In the genomic region with DNA sequence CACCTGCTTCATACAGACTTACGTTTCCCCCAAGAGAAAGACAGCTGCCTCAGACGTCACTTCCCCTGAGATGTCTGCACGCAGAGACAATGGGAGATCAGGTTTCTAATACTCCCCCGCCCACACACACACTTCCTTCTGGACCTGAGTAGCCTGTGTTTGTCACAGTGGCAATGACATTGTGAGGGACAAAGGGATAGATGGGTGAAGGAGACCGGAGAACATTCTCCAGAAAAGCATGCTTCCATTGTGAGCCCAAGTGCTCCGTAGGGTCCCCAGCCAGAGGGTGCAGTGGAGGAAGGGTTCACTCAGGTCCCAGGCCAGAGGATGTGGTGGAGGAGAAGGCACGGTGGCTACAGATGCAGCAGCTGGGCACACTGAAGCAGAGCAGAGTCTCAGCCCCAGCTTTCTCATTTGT, we compare ENCODE assay signal across 13 mouse cellular contexts. TPM values are rescaled to one million over a fixed set of nuclear protein-coding genes. Genes with fewer than 3 reads are reported as not detected.
DNase-seq lines count a peak whose midpoint lies in the region; ATAC-seq lines count a peak whose summit lies in the region.
"Had no signal": no experiment of that assay in that cellular context is flagged by ENCODE, and none has a peak within 500 bp of the region (broad histone marks: within the 10 kb centered on the region; RNA-seq: fewer than 3 reads in every experiment).

No protein-coding gene starts in this region.

- H3K27me3 ChIP-seq in forebrain, embryonic 11.5 days (ENCODE audit: control insufficient read depth, insufficient read depth, low read length) = no peaks in the 10 kb centered on the region
- H3K27me3 ChIP-seq: hindbrain, embryonic 15.5 days; Patski had no signal

- 49% methylated on average over 7 of the region's 7 CpGs for WGBS in forebrain, embryonic 11.5 days

- H3K9ac ChIP-seq in forebrain, embryonic 11.5 days (ENCODE audit: low read length) = no peak overlapping the region
- H3K9ac ChIP-seq: hindbrain, embryonic 15.5 days had no signal

- no peaks in the 10 kb centered on the region for H3K36me3 ChIP-seq in forebrain, embryonic 11.5 days (ENCODE audit: control insufficient read depth, insufficient read depth, low read length)
- H3K36me3 ChIP-seq: hindbrain, embryonic 15.5 days had no signal

- H3K27ac ChIP-seq in forebrain, embryonic 11.5 days (ENCODE audit: low read depth, low read length) = no peak overlapping the region
- H3K27ac ChIP-seq: hindbrain, embryonic 15.5 days had no signal

- H3K4me1 ChIP-seq in forebrain, embryonic 11.5 days (replicated peaks; ENCODE audit: control insufficient read depth, insufficient read depth, low read length) = no peaks in the 10 kb centered on the region
- H3K4me1 ChIP-seq: hindbrain, embryonic 15.5 days had no signal

- H3K4me2 ChIP-seq in forebrain, embryonic 11.5 days (ENCODE audit: low read depth, low read length, severe bottlenecking) = no peak overlapping the region
- H3K4me2 ChIP-seq: hindbrain, embryonic 15.5 days had no signal

- DNase-seq in embryo, embryonic 10.5 days (ENCODE audit: low spot score) = peak; percentile 34
- no peak for DNase-seq in embryo, embryonic 9.5 days (ENCODE audit: extremely low spot score)
- peak; percentile 21 to 44 for DNase-seq in spleen, adult 18-20 months
- DNase-seq in spleen, adult 12 weeks (ENCODE audit: low spot score) = no peak
- peak; percentile 27 for DNase-seq in induced T-regulatory cell, adult 2 months (ENCODE audit: low read depth)
- peak; percentile 64 to 76 for DNase-seq in thymus, postnatal 36 days
- no peak for DNase-seq in frontal cortex, postnatal 36 days (ENCODE audit: low spot score in 2 of 2)
- DNase-seq in forebrain, embryonic 11.5 days (ENCODE audit: low spot score) = no peak
- DNase-seq: cerebellum, postnatal 14 days; kidney, postnatal 4 days had no signal

- H3K9me3 ChIP-seq in forebrain, embryonic 11.5 days (ENCODE audit: control insufficient read depth, low read length) = no peaks in the 10 kb centered on the region
- H3K9me3 ChIP-seq: hindbrain, embryonic 15.5 days had no signal

- ATAC-seq in forebrain, embryonic 11.5 days (replicated peaks; ENCODE audit: low FRiP score) = no peak
- ATAC-seq: Patski had no signal

- H3K4me3 ChIP-seq in forebrain, embryonic 11.5 days (ENCODE audit: low read depth, low read length) = no peak overlapping the region
- H3K4me3 ChIP-seq: erythroblast, embryonic 14.5 days; hindbrain, embryonic 15.5 days had no signal

RNA-seq across cellular contexts. Expression of a gene that starts 12.5 kb away (rescaled TPM):
- polyA plus RNA-seq in forebrain, embryonic 11.5 days (2014; fragmentation: Nextera tagmentation; extraction: Ambion mirVana) = 3.0 and 5.3 TPM in 2 replicates

Comparison
In these comparisons a context has a peak if more than half of its experiments do, and no peak if none do; other contexts are left out.
1. DNase-seq: peak in embryo, embryonic 10.5 days (single experiment), spleen, adult 18-20 months (2 of 2), induced T-regulatory cell, adult 2 months (single experiment) and thymus, postnatal 36 days (2 of 2); none in embryo, embryonic 9.5 days (single experiment), spleen, adult 12 weeks (single experiment), frontal cortex, postnatal 36 days (0 of 2) and forebrain, embryonic 11.5 days (single experiment).